Mouse (Mus musculus) cerebellum, adult 8-10 months (tissue): ENCODE data around the gene Osbpl8.
"Not testable (repeated sequence)": the region's sequence is repeated elsewhere in the genome, so short reads cannot be mapped to it uniquely, and the experiment has no call there.

ENCODE experiments used
- DNase-seq: peaks from one replicate; pipeline ENCODE4 v3.0.0; 2022

Osbpl8 gene

DNA sequence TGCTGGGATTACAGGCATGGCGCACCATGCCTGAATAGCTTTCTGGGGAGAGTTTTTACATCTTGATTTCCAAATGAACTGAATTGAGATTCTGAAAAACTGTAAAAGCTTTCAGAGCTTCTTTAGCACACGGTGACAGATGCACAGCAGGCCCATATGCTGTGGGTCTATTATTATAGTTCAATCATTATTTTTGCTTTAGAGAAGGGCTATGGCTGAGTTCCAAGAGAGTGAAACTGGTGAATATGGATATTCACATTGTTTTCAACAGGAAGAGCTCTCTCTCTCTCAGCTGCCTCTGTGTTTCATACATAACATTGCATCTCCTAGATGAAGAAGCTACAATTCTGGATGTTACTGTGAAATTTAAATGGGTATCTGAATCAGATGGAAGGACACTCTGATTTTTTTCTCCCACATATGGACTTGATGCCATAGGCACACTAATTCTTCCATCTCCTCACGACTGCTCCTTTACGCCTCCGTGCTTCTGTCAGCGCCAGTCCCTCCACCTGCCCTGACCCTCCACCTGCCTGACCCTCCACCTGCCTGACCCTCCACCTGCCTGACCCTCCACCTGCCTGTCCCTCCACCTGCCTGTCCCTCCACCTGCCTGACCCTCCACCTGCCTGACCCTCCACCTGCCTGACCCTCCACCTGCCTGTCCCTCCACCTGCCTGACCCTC lies 25.7 kb downstream of the Osbpl8 start:
- DNase-seq, result peak; percentile 48

DNA sequence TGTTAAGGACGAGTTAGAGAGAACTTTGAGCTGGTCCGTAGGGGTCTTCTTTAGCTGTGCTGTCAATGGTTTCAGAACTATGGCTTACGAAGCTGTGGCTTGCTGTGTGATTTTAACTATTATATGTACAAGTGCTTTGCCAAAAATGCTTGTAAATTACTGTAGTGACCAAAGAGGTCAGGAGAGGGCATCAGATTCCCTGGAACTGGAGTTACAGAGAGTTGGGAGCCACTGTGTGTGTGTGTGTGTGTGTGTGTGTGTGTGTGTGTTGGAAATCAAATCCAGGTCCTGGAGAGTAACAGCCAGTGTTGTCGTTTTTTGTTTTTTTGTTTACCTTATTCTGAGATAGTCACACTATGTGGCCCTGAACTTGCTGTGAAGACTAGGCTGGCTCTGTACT lies 29.0 kb downstream of the Osbpl8 start:
- no peak for DNase-seq

DNA sequence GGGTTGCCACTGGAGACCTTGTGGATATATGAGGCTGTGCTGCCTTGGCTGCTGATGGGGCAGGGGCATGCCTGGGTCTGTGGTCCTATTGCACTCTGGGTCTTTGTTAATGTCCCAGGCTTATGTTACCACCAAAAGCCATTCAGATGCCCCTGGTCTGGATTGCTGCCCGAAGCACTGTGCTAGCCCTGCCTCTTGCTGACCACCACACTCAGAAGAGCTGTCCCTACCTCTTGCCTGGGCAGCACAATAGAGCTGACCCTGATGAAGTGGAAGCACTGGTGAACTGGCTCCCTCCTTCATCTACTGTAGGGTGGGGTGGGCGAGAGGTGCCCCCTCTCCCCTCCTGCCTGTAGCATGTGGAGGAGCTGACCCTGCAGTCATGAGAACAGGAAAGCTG lies 31.6 kb downstream of the Osbpl8 start:
- DNase-seq, result no peak

DNA sequence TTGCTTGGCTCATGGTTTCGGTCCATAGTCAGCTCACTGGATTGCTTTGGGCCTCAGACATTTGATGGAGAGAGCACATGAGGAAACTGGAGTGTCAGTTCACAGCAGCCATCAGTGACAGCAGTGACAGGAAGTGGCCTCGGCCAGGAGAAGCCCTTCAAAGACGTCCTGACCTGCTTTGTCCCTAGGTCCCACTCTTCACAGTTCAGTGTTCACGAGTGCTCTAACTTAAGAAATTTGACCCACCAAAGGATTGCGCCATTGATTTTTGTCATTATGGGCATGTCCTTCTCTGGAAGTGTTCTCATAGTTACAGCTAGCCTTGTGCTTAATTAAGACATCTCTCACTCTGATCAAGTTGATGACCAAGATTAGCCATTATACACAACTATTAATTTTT lies 34.2 kb downstream of the Osbpl8 start:
- DNase-seq, result not testable (repeated sequence)

DNA sequence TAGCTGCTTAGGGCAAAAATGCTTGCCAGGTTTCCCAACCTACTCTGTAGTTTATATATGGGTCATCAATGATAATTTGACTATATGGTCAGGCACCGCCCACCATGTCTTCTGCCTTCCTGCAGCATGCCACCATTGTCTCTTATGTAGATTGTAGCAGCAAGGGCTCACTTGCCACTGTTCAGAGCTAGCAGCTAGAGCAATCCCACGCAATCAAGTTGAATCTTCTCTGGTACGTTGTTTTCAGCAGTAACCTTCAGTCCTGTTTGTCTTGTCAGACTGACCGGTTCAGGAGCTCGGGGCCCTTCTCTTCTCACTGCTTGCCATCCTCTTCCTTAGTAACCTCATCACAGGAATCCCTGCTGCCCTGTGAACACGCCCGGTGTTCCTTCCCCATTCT lies 36.6 kb downstream of the Osbpl8 start:
- DNase-seq, result no peak

DNA sequence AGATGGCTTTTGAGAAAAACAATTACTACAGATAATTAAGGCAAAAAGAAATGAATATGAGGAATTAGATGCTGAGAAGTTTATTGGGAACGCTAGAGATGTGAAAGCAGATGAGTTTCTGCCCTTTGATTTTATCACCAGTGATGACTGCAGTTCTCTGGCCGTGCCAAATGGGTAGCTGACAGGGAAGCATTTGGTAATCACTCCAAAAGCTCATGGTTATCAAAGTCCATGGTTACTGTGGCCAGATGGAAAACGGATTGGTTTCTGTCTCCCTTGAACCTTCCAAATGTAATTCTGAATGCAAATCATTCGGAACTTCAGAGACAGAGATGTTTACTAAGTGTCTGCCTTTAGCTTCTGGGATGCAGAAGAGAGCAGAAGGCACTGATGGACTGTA lies 37.1 kb downstream of the Osbpl8 start:
- DNase-seq, result no peak

DNA sequence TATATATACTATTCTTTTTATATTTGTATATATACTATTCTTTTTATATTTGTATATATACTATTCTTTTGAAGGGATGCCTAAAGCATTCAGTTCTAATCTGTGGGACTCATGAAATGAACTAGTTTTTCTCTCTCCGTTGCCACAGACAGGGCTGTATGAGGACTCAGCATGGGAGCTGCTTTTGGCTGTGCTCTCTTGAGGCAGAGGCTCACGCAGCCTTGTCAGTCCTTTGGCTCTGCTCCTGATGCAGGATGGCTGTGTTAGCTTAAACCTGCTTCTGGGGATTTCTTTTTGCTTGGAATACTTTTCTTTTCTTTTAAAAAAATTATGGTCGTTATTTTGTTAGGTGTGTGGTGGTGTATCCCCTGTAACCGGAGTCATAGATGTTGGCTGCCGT lies 39.5 kb downstream of the Osbpl8 start:
- no peak for DNase-seq

DNA sequence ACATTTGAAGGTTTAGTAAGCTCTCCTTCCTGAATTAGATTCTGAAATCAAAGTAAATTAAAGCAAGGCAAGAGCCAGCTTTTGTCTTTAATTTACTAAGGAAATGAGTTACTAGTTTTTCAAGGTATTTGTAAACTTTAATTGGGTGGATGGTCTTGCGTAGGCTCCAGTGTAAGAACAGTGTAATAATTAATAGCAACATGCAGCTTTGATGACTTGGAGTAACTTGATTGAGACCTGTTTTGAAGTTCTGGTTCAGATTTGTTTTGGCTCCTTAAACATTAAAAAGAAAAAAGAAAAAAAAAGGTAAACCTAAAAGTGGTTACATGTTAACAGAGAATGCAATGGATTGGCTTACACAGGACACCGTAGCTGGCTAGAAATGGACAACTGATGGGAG lies 40.9 kb downstream of the Osbpl8 start:
- DNase-seq, result no peak

DNA sequence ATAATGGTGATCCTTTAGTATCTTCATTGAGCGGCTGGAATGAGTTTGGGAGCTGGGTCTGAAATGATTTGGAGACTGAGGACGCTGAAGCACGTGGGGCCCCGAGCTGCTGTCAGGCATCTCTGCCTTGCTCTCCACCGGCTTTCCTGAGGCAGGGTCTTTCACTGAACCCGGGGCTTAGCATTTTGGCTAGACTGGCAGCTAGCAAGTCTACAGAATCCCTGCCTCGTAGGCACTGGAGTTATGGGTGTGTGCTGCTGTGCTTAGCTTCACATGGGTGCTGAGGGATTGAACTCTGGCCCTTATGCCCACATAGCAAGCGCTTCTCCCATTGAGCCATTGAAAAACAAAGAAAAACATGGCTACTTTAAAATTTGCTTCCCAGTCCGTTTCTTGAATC lies 42.8 kb downstream of the Osbpl8 start:
- DNase-seq, result no peak

DNA sequence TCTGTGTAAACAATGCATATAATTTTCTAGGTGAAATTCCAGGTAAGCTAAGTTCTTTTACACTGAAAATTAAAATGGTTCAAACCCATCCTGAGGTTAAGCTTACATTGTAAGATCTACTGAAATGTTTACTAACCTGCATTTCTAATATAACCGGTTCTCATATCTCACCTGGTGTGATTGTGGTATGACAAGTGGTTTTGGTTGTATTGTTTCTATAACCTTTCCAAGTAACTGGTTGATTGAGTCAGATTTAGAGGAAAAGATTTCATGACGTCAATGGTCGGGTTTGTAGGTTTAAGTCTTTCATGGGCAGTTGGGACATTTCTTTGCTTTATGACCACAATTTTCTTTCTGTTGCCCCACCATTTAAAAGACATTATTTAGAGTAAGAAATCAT lies 49.5 kb downstream of the Osbpl8 start:
- DNase-seq, result no peak

DNA sequence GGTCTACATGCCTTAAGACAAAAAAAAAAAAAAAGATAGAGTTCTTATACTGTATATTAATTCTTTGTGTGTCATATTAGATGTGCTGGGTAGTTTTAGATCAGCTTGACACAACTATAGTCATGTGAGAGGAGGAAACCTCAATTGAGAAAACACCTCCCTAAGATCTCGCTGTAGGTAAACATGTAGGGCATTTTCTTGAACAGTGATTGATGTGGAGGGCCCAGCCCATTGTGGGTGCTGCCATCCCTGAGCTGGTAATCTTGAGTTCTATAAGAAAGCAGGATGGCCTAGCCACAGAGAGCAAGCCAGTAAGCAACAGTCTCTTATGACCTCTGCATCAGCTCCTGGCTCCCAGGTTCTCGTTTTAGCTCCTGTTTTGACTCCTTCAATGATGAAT lies 50.1 kb downstream of the Osbpl8 start:
- DNase-seq, result no peak

DNA sequence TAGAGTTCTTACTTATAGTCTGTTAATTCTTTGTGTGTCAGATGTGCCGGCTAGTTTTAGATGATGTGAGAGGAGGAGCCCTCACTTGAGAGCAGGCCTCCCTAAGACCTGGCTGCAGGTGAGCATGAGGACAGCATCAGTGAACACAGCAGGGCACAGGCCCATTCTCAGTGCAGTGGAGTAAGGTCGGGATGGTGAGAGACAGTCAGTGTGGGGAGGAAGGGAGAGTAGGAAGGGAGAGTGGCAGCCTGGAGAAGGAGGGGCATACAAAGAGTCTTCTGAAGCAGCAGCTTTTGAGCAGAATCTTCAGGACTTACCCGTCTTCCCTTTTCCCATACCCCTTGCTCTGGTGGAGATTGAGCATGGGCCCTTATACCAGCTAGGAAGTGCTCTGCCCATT lies 51.0 kb downstream of the Osbpl8 start:
- DNase-seq, result no peak

DNA sequence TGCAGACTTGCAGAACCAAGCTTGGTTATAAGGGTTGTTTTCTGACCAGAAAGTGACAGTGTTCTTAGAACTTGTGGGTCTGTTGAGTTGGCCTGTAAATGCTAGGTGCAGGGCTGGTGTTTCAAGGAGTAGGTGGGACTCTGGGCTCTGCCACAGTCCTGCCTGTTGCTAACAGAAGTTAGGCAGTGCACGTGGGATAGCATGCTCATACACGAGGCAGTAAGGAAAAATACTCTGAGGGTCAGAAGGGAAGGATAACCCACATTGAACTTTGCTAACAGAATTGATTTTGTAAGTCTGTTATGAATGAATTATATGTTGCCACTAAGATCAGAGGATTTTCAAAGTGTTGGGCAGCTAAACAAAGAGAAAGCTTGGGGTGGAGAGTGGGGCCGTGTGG lies 51.6 kb downstream of the Osbpl8 start:
- no peak for DNase-seq

DNA sequence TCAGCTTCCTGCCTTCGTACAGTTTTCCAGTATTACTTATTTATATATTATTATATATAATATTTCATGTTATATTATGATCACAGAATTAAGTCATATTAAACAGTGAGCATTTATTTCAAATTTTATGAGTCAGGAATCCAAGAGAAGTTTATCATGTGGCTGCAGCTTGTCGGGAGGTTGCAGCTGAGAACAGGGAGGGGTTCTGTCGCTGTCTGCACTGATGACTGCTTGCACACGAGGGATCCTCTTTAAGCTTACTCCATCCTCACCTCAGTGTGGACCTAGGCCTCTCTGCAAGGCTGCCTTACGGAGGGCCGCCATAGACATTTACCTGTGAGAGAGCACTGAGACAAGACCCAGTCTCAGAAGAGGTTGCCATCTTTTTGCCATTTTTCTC lies 58.0 kb downstream of the Osbpl8 start:
- no peak for DNase-seq

DNA sequence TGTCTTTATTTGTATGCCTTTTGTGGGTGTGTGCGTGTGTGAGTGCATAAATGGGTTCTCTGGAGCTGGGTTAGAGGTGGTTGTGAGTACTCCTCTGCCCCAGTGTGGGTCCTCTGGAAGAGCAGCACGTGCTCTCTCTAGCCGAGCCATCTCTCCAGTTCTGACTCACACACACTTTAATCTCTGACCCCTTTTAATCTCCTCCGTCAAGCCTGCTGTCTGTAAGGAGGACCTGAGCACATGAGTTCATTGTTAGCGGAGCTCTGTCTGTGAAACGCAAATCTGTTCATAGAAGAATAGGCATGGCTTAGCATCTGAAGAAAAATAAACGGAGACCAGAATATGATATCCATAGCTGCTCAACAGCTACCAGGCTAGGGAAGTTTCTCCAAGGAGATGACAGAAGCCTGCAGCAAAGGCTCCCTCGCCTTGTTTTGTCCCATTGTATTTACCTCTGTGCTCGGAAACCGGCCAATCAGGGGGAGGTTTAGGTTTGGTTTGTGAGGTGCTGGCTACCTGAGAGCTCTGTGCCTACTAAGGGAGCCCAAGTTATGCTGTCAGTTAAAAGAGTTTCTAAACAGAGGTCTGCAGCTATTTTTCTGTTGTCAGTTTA lies 58.8 kb downstream of the Osbpl8 start:
- no peak for DNase-seq

DNA sequence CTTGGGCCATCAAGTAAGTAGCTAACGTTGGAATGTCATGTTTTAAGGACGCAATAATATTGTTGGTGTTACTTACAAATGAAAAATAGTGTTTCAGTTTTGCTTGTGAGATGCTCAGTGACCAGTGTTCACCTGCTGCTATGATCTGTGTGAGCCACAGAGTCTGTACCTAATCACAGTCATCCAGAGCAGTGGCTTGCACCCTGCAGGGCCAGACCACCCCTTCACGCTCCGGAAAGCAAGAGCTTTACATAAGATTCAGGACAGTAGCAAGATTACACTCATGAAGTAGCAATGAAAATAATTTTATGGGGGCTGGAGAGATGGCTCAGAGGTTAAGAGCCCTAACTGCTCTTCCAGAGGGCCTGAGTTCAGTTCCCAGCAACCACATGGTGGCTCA lies 60.1 kb downstream of the Osbpl8 start:
- no peak for DNase-seq

DNA sequence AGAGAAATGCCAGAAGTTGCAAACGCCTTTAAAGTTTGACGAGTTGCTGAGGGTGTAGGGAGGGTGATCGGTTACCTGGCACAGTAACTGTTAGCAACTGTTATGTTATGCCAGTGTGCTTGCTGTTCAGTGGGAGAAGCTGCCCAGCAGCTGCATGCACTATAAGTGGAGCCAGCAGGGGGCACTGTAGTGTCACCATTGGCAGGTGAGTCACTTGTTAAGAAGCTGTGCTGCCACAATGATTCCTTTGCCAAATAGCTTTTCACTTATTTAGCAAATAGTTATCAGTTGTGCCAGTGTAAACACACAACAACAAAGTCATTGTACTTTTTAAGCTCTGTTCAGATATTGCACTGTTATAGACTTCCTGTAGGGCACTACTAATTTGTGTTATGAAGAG lies 62.0 kb downstream of the Osbpl8 start:
- peak; percentile 86 for DNase-seq

DNA sequence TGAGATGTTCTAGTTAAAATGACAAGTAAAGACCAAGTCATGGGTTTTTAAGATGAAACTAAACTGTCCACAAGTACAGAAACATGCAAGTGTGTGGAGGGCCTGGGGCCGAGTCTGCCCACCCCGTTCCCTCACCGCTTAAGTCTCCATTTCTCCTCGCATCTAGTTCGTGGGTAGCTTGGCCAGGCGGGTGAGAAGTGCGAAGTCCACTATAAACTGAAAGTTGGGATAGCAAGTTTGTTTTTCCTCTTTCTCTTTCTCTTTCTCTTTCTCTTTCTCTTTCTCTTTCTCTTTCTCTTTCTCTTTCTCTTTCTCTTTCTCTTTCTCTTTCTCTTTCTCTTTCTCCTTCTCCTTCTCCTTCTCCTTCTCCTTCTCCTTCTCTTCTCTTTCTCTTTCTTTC lies 67.7 kb downstream of the Osbpl8 start:
- not testable (repeated sequence) for DNase-seq

DNA sequence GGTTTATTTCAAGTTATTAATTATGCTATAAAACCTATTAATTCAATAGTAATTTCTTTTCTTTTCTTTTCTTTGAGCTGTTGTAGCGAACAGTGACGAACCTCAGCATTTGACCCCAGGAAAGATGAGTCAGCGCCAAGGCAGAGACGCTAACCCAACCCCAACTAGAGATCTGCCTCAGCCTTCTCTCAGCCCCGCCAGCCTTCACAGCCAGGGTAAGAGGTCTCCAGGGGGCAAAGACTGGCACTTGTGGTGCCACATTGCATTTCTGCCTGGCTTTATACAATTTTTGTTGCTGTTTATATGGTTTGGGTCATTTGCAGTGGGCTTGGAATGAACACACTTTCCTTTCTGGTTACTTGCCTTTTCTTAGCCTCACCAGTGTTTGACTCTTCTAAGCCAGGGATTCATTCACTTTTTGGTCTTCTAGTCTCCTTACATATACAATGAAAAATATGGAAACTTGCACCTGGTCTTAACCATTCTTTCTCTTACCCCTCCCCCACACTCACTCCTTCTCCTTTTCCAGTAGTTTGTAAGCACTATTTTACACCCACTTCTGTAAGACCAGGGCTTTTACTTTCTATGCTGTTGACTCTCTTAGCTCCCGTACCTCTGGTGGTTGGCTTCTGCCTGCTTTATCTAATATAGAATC lies 69.1 kb downstream of the Osbpl8 start:
- DNase-seq, result no peak

DNA sequence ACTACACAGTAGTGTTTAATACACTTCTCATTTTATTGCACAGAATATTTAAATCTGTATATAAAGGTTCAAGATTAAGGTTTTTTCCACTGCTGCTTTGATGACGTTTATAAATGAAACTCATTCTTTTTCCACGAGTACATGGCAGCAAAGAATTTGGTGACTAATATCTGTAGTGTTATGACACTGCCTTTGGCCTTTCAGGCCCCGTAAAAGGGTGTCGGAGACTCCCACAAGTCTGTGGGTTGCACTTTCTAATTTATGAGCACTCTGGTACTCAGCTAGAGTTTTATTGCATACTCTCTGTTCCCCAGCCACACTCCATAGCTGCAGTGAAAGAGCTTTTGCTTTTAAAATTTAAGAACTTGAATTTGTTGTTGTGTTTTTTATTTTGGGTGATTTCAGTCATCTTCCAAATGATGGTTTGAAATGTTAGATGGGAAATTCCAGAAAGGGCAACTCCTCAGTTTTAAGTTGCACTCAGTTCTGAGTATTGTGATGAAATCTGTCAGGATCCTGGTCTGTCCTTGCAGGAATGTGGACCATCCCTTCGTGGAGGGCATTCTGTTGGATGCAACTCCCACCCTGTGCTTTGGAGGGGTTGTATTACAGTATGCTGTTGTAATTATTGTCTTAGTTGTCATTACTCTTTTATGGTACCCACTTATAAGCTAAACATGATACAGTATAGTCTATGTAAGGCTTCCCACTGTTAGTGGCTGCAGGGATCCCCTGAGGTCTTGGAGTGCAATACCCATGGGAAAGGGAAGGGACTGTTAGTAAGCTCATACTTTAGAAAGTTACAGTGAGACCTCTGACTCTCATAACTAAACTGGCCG lies 70.1 kb downstream of the Osbpl8 start:
- no peak for DNase-seq

DNA sequence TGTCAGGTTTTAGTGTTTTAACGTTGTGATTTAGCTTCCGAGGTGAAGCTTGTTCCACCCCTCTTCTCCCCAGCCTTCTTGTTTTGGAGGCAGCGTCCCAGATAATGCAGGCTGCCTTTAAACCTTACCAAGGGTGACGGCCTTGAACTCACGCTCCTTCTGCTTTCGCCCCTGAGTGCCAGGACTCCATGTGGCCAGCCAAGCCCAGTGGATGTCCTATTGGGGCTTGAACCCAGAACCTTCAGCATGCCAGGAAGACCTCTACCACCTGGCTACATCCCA lies 70.7 kb downstream of the Osbpl8 start:
- DNase-seq, result no peak

DNA sequence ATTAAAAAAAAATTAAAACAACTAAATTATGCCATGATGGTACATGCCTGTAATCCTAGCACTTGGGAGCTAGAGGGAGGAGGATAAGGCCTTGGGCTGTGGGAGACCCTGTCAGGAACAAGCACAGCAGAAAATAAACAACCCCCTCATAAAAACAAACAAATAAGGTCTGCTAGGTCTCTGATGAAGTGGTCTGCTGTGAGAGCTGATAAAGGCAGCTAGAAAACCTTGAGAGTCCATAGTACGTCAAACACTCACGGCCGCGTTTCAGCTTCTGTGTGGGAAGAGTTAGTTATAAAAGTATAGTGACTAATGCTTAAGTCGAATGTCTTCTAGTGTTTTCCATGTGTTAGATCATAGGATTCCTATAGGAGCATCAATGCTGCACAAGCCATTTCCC lies 72.9 kb downstream of the Osbpl8 start:
- no peak for DNase-seq

DNA sequence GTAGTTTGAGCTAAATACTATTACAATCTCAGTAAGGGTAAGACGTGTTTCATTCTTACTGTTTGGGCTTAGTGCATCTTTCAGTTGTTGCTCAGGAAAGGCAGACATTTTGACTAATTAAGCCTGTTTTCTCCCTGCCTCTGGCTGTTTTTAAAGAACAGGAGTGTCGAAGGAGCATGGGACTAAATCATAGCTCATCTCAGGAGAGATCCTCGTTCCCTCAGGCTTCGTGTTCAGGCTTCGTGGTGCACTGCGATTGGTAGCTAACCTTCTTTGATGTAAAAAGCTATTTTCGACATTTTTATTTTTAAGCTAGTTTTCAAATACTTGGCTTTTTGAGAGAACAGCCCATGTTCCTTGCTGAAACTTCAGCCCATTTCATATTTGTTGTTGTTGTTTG lies 78.1 kb downstream of the Osbpl8 start:
- DNase-seq, result no peak

DNA sequence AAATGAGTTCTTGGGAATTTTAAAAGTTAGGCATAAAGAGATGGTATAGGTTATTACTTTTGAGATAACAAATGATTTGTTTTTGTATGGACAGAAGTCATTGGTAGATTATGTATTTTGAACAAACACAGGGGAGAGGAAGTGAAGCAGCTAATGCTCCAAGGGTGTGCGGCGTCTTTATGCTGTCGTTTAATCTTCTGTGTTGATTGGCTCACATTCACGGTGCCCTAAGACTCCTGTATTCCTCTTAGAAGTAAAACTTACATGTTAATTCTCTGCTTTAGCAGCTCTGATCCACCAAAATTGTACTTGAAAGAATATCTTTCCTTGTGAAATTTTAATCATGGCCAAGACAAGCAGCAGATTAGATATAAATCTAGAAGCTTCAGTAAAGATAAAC lies 83.1 kb downstream of the Osbpl8 start:
- DNase-seq, result no peak
